Mouse (Mus musculus) intestine, embryonic 16.5 days (tissue): ENCODE results near the gene Arrdc5. TPM values are rescaled to one million over a fixed set of nuclear protein-coding genes. Genes with fewer than 3 reads are reported as not detected.

Experiments
- ATAC-seq: fragments of 200-750 bp; cut with Nextera tagmentation; 2 replicates; pipeline ENCODE4 v1.8.0; 2017; ENCODE audit warnings: moderate TSS enrichment, moderate library complexity
- H3K27ac ChIP-seq: fragments of 300-500 bp; sonication (generic); 2 replicates; pipeline ENCODE4 v1.5.1; 2014; ENCODE audit warnings: mild to moderate bottlenecking, low read length
- H3K27me3 ChIP-seq: fragments of 300-500 bp; sonication (generic); replicated peaks from 2 replicates; pipeline ENCODE4 v1.6.1; 2014; ENCODE audit warnings: low read length, control low read depth, mixed read lengths; ENCODE audit not compliant: control insufficient read depth, insufficient read depth
- H3K36me3 ChIP-seq: fragments of 300-500 bp; sonication (generic); 2 replicates; pipeline ENCODE4 v1.6.1; 2014; ENCODE audit warnings: low read length, control low read depth; ENCODE audit not compliant: control insufficient read depth, insufficient read depth
- H3K4me1 ChIP-seq: fragments of 300-500 bp; sonication (generic); 2 replicates; pipeline ENCODE4 v1.6.1; 2014; ENCODE audit warnings: low read length, control low read depth, mixed read lengths; ENCODE audit not compliant: control insufficient read depth, insufficient read depth
- H3K4me2 ChIP-seq: fragments of 300-500 bp; sonication (generic); 2 replicates; pipeline ENCODE4 v1.6.1; 2014; ENCODE audit warnings: low read depth, low read length, control low read depth
- H3K4me3 ChIP-seq: fragments of 300-500 bp; sonication (generic); 2 replicates; pipeline ENCODE4 v1.5.1; 2014; ENCODE audit warnings: mild to moderate bottlenecking, low read length
- H3K9ac ChIP-seq: fragments of 300-500 bp; sonication (generic); 2 replicates; pipeline ENCODE4 v1.6.1; 2014; ENCODE audit warnings: low read depth, low read length
- H3K9me3 ChIP-seq: fragments of 300-500 bp; sonication (generic); 2 replicates; pipeline ENCODE4 v1.6.1; 2016; ENCODE audit warnings: low read length, control low read depth; ENCODE audit not compliant: control insufficient read depth
- WGBS: fragments of 180-500 bp; shearing (Covaris S2); extraction: QIAGEN DNeasy Blood & Tissue Kit; methylation state at CpG from one replicate; pipeline ENCODE4 v1.1.7; 2014; 5-methylcytosine and 5-hydroxymethylcytosine counted together
- polyA plus RNA-seq: library from polyadenylated mRNA; unstranded; fragments of >200 nt; fragmentation: Nextera tagmentation; extraction: Ambion mirVana; gene quantifications from 2 replicates; pipeline ENCODE4 v1.2.1, GENCODE M21; 2015

The Arrdc5 gene
- polyA plus RNA-seq, 1 experiment from 2014 or later = not detected

- Histone ChIP-seq H3K27ac (no peak overlapping the region), H3K4me3 (no peak overlapping the region), H3K9ac (no peak overlapping the region), H3K27me3 (no peaks in the 10 kb centered on the region), H3K9me3 (no peaks in the 10 kb centered on the region), H3K4me2 (no peak overlapping the region), H3K36me3 (no peaks in the 10 kb centered on the region), H3K4me1 (peaks cover 29% of the 10 kb centered on the region)
- ATAC-seq = no peak
Observed at GRCm38 (mm10) chr17:56331256-56331655, 31.2 kb upstream of the Arrdc5 start.

DNA sequence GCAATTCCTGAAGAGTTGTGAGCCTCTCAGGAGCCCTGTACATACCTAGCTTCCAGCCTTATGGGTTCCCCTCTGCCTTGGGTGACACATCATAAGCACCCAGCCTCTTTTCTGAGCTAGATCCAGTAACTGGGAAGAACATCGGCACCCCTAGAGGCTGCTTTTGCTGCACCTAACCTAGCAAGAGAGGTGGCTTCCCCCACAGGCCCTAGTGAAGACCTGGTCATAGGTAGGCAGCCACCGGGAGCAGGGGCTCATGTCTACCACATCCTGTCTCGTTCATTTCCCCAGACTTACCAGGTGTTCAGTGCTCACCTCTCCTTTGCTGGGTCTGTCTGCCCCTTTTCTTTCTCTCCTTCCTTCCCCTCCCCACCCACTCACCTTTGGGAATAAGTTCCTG lies 30.3 kb upstream of the Arrdc5 start:
- Histone ChIP-seq H3K4me1 (peaks cover 29% of the 10 kb centered on the region), H3K9me3 (no peaks in the 10 kb centered on the region), H3K36me3 (no peaks in the 10 kb centered on the region), H3K4me3 (no peak overlapping the region), H3K4me2 (no peak overlapping the region), H3K27me3 (no peaks in the 10 kb centered on the region), H3K9ac (no peak overlapping the region), H3K27ac (no peak overlapping the region)
- ATAC-seq = no peak
- 67% methylated on average over 3 of the region's 3 CpGs for WGBS

- H3K36me3 ChIP-seq = no peaks in the 10 kb centered on the region
- ATAC-seq = no peak
- H3K4me3 ChIP-seq = no peak overlapping the region
- H3K27me3 ChIP-seq = no peaks in the 10 kb centered on the region
- no peak overlapping the region for H3K4me2 ChIP-seq
- no peak overlapping the region for H3K27ac ChIP-seq
- no peak overlapping the region for H3K9ac ChIP-seq
- H3K9me3 ChIP-seq = no peaks in the 10 kb centered on the region
- H3K4me1 ChIP-seq = peaks cover 32% of the 10 kb centered on the region
Observed at GRCm38 (mm10) chr17:56329267-56329666, 29.2 kb upstream of the Arrdc5 start.

- peak overlapping the region; percentile 94 for H3K4me3 ChIP-seq
- peak; percentile 47 for ATAC-seq
- no peaks in the 10 kb centered on the region for H3K9me3 ChIP-seq
- H3K4me2 ChIP-seq = peak overlapping the region; percentile 69
- under 1% methylated on average over 57 of the region's 67 CpGs for WGBS
- peaks cover 28% of the 10 kb centered on the region for H3K4me1 ChIP-seq
- no peaks in the 10 kb centered on the region for H3K36me3 ChIP-seq
- H3K27me3 ChIP-seq = no peaks in the 10 kb centered on the region
- peak overlapping the region; percentile 92 for H3K9ac ChIP-seq
- peak overlapping the region; percentile 96 for H3K27ac ChIP-seq
Observed at GRCm38 (mm10) chr17:56326153-56327147, 26.4 kb upstream of the Arrdc5 start.

DNA sequence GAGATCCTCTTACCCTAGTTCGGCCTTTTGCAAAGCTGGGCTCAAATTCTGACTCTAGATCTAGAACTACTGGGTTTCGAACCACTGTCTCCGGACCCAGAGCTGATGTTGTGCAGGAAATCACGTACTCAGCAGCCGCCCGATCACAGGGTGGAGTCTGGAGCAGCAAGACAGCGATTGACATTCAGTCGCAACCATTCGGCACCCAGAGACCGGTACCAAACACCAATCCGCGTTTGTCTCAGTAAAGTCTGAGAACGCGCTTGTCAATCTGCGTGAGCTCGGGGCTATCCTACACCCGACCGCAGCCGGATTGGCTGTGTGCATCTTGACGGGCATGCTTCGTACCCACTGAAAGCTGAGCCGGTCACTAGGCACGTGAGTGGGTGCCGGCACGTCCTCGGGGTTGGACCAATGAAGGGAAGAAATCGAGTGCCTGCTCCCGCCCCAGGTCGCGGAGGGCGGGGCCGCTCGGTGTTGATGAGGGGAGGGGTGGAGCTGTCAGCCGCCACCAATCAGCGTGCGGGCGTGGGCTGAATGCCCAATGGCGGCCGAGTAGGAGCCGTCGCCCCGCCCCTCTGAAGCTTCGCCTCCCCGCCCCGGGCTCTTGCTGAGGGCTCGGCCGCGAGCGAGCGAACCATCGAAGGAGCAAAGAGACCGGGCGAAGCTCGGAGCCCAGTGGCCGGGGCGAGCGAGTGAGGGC lies 25.5 kb upstream of the Arrdc5 start, which contains the start of gene Kdm4b:
TSS of gene Kdm4b (plus strand) at position 613 of the 703 bp plus-strand sequence.
- H3K4me1 ChIP-seq = peaks cover 28% of the 10 kb centered on the region
- peak within 1 kb of the TSS; percentile 92 for H3K9ac ChIP-seq
- no peaks in the 10 kb centered on the region for H3K27me3 ChIP-seq
- peak within 1 kb of the TSS; percentile 96 for H3K27ac ChIP-seq
- under 1% methylated on average over 54 of the region's 57 CpGs for WGBS
- peak within 1 kb of the TSS; percentile 69 for H3K4me2 ChIP-seq
- H3K9me3 ChIP-seq = no peaks in the 10 kb centered on the region
- H3K36me3 ChIP-seq = peaks cover under 1% of the 10 kb centered on the region; the same call in 1 of the 2 replicates
- peak within 1 kb of the TSS; percentile 94 for H3K4me3 ChIP-seq
- ATAC-seq = peak; percentile 99

DNA sequence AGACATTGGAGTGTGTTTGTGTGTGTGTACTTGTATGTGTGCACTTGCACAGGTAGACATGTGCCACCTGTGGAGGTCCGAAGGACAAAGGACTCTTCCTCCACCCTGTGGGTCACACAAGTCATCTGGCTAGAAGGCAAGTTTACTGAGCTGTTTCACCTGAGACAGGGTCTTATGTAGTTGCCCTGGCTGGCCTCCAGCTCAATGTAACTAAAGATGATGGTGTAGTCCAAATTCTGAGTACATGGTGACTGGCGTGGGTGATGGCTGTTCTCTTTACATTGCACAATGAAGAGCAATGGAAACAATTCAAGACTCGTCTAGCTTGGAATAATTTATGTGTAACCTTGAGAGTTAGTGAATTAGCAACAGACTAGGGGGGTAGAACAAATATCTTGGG lies 24.3 kb upstream of the Arrdc5 start:
- Histone ChIP-seq H3K36me3 (peaks cover 8% of the 10 kb centered on the region), H3K4me3 (no peak overlapping the region), H3K27me3 (no peaks in the 10 kb centered on the region), H3K9ac (no peak overlapping the region), H3K4me1 (peaks cover 23% of the 10 kb centered on the region), H3K9me3 (no peaks in the 10 kb centered on the region), H3K27ac (no peak overlapping the region; the same call in 1 of the 2 replicates), H3K4me2 (no peak overlapping the region)
- no peak for ATAC-seq
- 61% methylated on average over 3 of the region's 3 CpGs for WGBS

- no peak for ATAC-seq
- H3K9ac ChIP-seq = no peak overlapping the region
Observed at GRCm38 (mm10) chr17:56309191-56309945, 9.3 kb upstream of the Arrdc5 start.

DNA sequence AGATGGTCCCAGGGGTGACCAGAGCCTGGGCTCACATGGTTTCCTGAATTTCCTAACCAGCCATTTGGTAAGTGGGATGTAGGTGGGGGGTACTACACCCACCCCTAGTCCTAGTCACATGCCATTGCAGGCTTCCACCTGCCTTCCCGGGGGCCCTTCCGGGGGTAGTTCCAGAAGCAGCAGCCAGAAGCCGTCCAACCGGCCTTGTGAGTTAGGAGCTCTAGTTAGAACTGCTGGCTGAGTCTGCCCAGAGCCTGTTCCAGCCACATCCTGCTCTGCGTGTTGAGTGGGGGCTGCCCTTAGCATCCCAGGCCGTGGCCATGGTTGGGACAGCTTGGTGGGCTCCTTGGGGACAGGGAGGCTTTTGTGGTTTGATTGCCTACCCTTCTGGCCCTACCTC lies 8.0 kb upstream of the Arrdc5 start:
- H3K27me3 ChIP-seq = no peaks in the 10 kb centered on the region
- H3K36me3 ChIP-seq = peaks cover 16% of the 10 kb centered on the region; the same call in 1 of the 2 replicates
- ATAC-seq = peak; percentile 16; the same call in 1 of the 2 replicates
- H3K9ac ChIP-seq = peak overlapping the region; percentile 53
- no peaks in the 10 kb centered on the region for H3K9me3 ChIP-seq
- H3K4me3 ChIP-seq = no peak overlapping the region
- peaks cover 32% of the 10 kb centered on the region for H3K4me1 ChIP-seq
- H3K4me2 ChIP-seq = peak overlapping the region; percentile 15
- 45% methylated on average over 6 of the region's 6 CpGs for WGBS
- H3K27ac ChIP-seq = peak overlapping the region; percentile 39

More at GRCm38 (mm10) chr17:56309191-56309945, 9.3 kb upstream of the Arrdc5 start:
- Histone ChIP-seq H3K9me3 (no peaks in the 10 kb centered on the region), H3K27me3 (no peaks in the 10 kb centered on the region), H3K27ac (no peak overlapping the region), H3K4me2 (no peak overlapping the region), H3K4me3 (no peak overlapping the region), H3K36me3 (peaks cover 20% of the 10 kb centered on the region; the same call in 1 of the 2 replicates), H3K4me1 (peaks cover 29% of the 10 kb centered on the region)
- 79% methylated on average over 15 of the region's 15 CpGs for WGBS
